ENCODE assay signal across 13 mouse cellular contexts in the genomic region with DNA sequence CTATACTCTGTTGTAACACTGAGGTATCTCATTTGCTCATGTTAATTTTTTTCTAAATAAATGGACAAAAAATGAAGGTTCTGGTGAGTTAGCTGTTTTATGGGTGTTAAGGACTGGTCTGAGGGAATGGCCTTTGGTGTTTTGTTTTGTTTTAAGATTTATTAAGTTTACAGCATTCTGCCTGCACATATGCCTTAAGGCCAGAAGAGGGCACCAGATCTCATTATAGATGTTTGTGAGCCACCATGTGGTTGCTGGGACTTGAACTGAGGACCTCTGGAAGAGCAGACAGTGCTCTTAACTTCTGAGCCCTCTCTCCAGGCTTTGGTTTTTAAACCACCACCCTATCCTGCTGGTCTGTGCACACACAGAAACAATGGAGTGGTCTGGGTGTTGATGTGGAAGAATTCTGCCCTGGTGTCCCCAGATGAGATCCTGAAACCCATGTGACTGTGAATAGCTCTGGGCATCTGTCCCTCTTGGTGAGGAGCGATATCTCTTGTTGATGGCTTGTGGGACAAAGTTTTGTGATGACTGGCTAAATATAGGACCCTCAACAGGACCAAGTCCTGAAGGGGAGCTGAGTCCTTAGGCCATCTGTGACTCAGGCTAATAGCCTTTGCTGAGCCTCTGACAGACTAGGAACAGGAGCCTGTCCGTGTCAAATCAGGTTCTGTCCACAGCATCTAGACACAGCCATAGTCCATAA. TPM values are rescaled to one million over a fixed set of nuclear protein-coding genes. Genes with fewer than 3 reads are reported as not detected.
DNase-seq lines count a peak whose midpoint lies in the region; ATAC-seq and TF ChIP-seq lines count a peak whose summit lies in the region.
"Had no signal": no experiment of that assay in that cellular context is flagged by ENCODE, and none has a peak within 500 bp of the region (broad histone marks: within the 10 kb centered on the region; RNA-seq: fewer than 3 reads in every experiment).

No protein-coding gene starts in this region.

- intact Hi-C loops in heart, postnatal 10 days (cut with DNase I) = no loop called here

- no peaks in the 10 kb centered on the region for H3K9me3 ChIP-seq in hindbrain, embryonic 11.5 days (ENCODE audit: control insufficient read depth, low read length)
- H3K9me3 ChIP-seq: forebrain, embryonic 10.5 days; limb, embryonic 12.5 days; neural tube, embryonic 13.5 days; stomach, embryonic 15.5 days had no signal

- no peak for DNase-seq in kidney, adult 2 months
- no peak for DNase-seq in kidney, postnatal 10 days
- DNase-seq in A20 (ENCODE audit: low read depth, low spot score) (peak; percentile 43), NIH3T3 (ENCODE audit: low read depth) (peak; percentile 43)
- peak; percentile 75 to 80 for DNase-seq in heart, postnatal 10 days
- DNase-seq in right cerebral cortex, postnatal 4 days = no peak
- no peak for DNase-seq in hindbrain, embryonic 11.5 days (ENCODE audit: low spot score)
- DNase-seq: cerebellum, adult 11-12 months had no signal

- no peak overlapping the region for H3K9ac ChIP-seq in hindbrain, embryonic 11.5 days (ENCODE audit: low read depth, low read length)
- H3K9ac ChIP-seq: limb, embryonic 12.5 days; neural tube, embryonic 13.5 days; stomach, embryonic 15.5 days had no signal

- no peak overlapping the region for H3K27ac ChIP-seq in kidney, adult 2 months (ENCODE audit: insufficient read depth, low read depth, low read length)
- no peak overlapping the region for H3K27ac ChIP-seq in hindbrain, embryonic 11.5 days (ENCODE audit: low read depth, low read length)
- H3K27ac ChIP-seq: forebrain, embryonic 10.5 days; limb, embryonic 12.5 days; neural tube, embryonic 13.5 days; stomach, embryonic 15.5 days had no signal

- H3K4me2 ChIP-seq in hindbrain, embryonic 11.5 days (replicated peaks; ENCODE audit: low read depth, low read length) = no peak overlapping the region
- H3K4me2 ChIP-seq: limb, embryonic 12.5 days; neural tube, embryonic 13.5 days; stomach, embryonic 15.5 days had no signal

- ATAC-seq in hindbrain, embryonic 11.5 days (ENCODE audit: low FRiP score) = no peak
- ATAC-seq in megakaryocyte-erythroid progenitor cell, adult 5-6 weeks (replicated peaks; ENCODE audit: low FRiP score, low TSS enrichment, poor library complexity, severe bottlenecking) = no peak

- peaks cover 2% of the 10 kb centered on the region; the same call in 1 of the 2 replicates for H3K36me3 ChIP-seq in kidney, adult 2 months (ENCODE audit: control insufficient read depth, insufficient read depth, low read length)
- peaks cover 12% of the 10 kb centered on the region for H3K36me3 ChIP-seq in hindbrain, embryonic 11.5 days (ENCODE audit: control insufficient read depth, insufficient read depth, low read length)

- no peaks in the 10 kb centered on the region for H3K27me3 ChIP-seq in kidney, adult 2 months (replicated peaks; ENCODE audit: control insufficient read depth, insufficient read depth, low read length)
- no peaks in the 10 kb centered on the region for H3K27me3 ChIP-seq in hindbrain, embryonic 11.5 days (ENCODE audit: control insufficient read depth, insufficient read depth, low read length)
- H3K27me3 ChIP-seq: limb, embryonic 12.5 days; neural tube, embryonic 13.5 days; stomach, embryonic 15.5 days had no signal

- TF ChIP-seq POLR2A in kidney, adult 2 months (IDR thresholded peaks at IDR 0.05; ENCODE audit: low read depth, low read length) = no peak

- H3K4me3 ChIP-seq in kidney, adult 2 months (ENCODE audit: insufficient read depth, low read depth, low read length) = no peak overlapping the region
- H3K4me3 ChIP-seq in hindbrain, embryonic 11.5 days (ENCODE audit: low read depth, low read length) = no peak overlapping the region
- H3K4me3 ChIP-seq: forebrain, embryonic 10.5 days; limb, embryonic 12.5 days; neural tube, embryonic 13.5 days; stomach, embryonic 15.5 days had no signal

- WGBS in kidney, adult 2 months = 79% methylated on average over 2 of the region's 2 CpGs
- 93% methylated on average over 2 of the region's 2 CpGs for WGBS in hindbrain, embryonic 11.5 days

- H3K4me1 ChIP-seq in kidney, adult 2 months (ENCODE audit: control insufficient read depth, insufficient read depth, low read length) = no peaks in the 10 kb centered on the region
- H3K4me1 ChIP-seq in hindbrain, embryonic 11.5 days (replicated peaks; ENCODE audit: control insufficient read depth, insufficient read depth, low read length) = 0 out of 2 replicates have a peak, but pooled peaks cover 3% of the 10 kb centered on the region
- H3K4me1 ChIP-seq: forebrain, embryonic 10.5 days; limb, embryonic 12.5 days; stomach, embryonic 15.5 days had no signal

- TF ChIP-seq CTCF in kidney, adult 2 months (conservative IDR thresholded peaks at IDR 0.05; ENCODE audit: insufficient read depth, insufficient read length, low read depth, low read length) = peak; percentile 37; the same call in 1 of the 2 replicates

RNA-seq across cellular contexts. Expression of gene Ppif, which starts 27.1 kb away (rescaled TPM):
- polyA plus RNA-seq in kidney, adult 2 months (2012; rRNA removed) = 164 and 168 TPM in 2 replicates
- total RNA-seq in heart, postnatal 10 days (2021) = 100 to 1,000 TPM; 248 to 271 TPM
- 32.3 and 33.3 TPM in 2 replicates for polyA plus RNA-seq in hindbrain, embryonic 11.5 days (2014; fragmentation: Nextera tagmentation; extraction: Ambion mirVana)
- 142 and 159 TPM in 2 replicates for total RNA-seq in megakaryocyte-erythroid progenitor cell, adult 5-6 weeks (2014; fragmentation: Nextera tagmentation)
- 42.9 and 55.8 TPM in 2 replicates for total RNA-seq in megakaryocyte-erythroid progenitor cell, adult 5-6 weeks (2017)

Comparison
In these comparisons a context has a peak if more than half of its experiments do, and no peak if none do; other contexts are left out.
1. DNase-seq: peak in A20 (single experiment), NIH3T3 (single experiment) and heart, postnatal 10 days (2 of 2); none in kidney, adult 2 months (single experiment), kidney, postnatal 10 days (single experiment), right cerebral cortex, postnatal 4 days (single experiment) and hindbrain, embryonic 11.5 days (single experiment).